Mouse (Mus musculus) naive thymus-derived CD4-positive, alpha-beta T cell, adult 5 months (primary cell): ENCODE results near the gene Atp6v1a. TPM values are rescaled to one million over a fixed set of nuclear protein-coding genes. Genes with fewer than 3 reads are reported as not detected.

Experiments
- polyA plus RNA-seq: library from polyadenylated mRNA; unstranded; fragments of 100-300 nt; shearing (Covaris generic); gene quantifications from one replicate; pipeline ENCODE4 v1.2.1, GENCODE M21; 2017

Gene Atp6v1a
- 22.9 TPM for polyA plus RNA-seq

DNA sequence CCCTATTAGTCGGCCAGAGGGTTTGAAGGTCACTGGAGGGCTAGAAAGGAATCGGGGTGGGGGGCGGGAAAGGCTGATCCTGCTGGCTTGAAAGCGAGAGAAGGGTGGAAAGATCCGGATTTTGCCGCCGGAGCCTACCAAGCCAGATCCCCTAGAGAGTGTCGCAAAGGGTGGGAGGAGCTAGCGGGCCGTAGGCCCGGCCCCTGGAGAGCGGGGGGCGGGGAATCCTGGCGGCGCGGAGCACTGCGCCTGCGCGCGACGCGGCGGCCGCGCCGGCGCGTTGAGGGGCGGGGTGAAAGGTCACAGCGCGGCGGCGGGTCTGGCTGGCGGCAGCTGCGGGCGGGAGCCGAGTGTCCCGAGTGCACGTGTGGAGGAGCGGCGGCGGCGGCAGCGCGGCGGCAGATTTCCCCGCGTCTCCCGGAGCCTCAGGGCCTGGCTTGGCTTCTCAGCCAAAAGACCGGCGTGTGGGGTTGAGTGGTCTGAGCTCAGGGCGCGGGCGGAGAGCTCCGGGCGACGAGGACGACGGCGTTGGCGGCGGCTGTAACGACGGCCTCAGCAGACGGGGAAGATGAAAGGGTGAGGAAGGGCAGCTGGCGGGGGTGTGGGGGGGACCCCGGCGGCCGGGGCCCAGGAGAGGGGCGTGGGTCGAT is at the start of gene Atp6v1a, which contains the start of gene Naa50:
Gene Atp6v1a (minus strand): TSS at position 170 of the 650 bp plus-strand sequence.
Gene Naa50 (plus strand): TSS at position 295 of the 650 bp plus-strand sequence.

DNA sequence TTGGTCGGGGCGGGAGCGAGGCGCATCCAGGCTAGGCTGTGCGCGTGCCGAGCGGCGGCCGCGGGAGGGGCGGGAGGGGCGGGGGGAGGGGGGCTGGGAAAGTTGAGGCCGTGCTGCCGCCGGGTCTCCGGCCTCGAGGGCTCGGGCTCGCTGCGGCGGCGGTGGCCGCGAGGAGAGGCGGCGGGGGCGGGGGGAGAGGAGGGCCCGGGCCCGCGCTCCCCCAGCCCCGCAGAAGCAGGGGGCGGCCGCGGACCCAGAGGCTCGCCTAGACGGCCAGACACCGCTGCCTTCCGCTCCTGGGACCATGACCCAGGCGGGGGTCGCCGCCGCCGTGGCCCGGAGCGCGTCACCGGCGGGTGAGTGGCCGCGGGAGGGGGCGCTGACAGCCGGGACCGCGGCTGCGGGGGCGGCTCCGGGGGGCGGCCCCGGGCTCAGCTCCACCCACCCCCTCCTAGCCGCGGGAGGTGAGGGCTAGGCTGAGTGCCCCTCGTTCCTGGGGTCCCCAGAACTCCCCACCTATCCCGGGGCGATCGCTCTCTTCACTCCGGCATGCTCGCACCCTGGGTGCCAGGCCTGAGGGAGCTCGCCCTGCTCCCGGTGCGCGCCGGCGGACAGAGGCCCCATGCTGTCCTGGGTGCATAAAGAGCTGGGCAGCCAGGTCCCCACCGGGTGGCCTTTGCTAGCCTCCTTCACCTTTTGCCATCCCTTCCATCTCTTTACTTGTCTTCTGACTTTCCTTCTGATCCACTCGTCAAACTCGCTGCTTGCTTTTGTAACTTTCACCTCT is 33.8 kb upstream of the Atp6v1a start, which contains the start of gene Usf3:
Gene Usf3 (plus strand): TSS at position 92 of the 787 bp plus-strand sequence.

DNA sequence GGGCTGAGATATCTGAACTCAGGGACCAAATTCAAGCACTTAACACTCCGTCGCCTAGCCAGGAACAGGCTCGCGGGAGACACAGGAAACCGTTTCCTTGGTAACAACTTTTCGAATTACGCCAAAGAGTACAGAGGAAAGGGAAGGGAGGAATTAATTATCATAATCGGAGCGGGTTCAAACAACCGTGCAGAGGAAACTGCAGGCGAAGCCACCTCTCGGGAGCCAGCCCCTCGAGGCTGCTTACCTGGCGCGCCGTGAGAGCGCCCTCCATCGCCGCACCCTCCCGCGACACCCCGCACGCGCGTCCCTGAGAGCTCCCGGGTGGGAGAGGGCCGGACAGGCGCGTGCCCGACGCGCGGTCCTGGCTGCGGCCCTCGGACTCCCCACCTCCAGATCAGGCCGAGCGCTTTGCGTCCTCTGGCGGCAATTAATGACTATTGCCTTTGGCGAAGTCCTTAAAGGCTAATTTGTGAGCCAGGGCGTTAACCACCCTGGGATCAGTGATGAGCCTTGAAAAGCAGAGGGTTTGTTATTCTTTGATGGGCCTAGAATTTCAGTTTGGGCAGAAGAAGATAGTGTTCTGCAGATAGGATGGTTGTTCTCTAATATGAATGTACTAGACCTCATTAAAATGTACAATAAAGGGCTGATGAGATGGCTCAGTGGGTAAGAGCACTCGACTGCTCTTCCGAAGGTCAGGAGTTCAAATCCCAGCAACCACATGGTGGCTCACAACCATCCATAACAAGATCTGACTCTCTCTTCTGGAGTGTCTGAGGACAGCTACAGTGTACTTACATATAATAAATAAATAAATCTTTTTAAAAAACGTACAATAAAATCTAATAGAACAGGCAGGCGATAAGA is 76.2 kb downstream of the Atp6v1a start, which contains the start of gene Gramd1c:
Gene Gramd1c (minus strand): TSS at position 321 of the 870 bp plus-strand sequence.

Other genes starting within 250 kb of the Atp6v1a start
- gene Ccdc191, start 249.9 kb downstream of the Atp6v1a start, polyA plus RNA-seq: 7.6 TPM
- 21.5 TPM for gene Qtrt2, start 212.9 kb downstream of the Atp6v1a start, polyA plus RNA-seq
- 9.8 TPM for gene Zdhhc23, start 159.9 kb downstream of the Atp6v1a start, polyA plus RNA-seq
- gene Gramd1c, start 76.4 kb downstream of the Atp6v1a start, polyA plus RNA-seq: 2.6 TPM
- gene Naa50, start 125 bp upstream of the Atp6v1a start, polyA plus RNA-seq: 70.6 TPM
- 6.4 TPM for gene Usf3, start 33.5 kb upstream of the Atp6v1a start, polyA plus RNA-seq
- 116 TPM for gene Sidt1, start 193.5 kb upstream of the Atp6v1a start, polyA plus RNA-seq
- 68.6 TPM for gene Spice1, start 207.4 kb upstream of the Atp6v1a start, polyA plus RNA-seq